Mouse (Mus musculus): Measurements from ENCODE around the gene Uty.

The Uty gene

GRCm38 (mm10) chrY:1245426-1245863 lies at the start of gene Uty:
Gene Uty, minus strand, starts transcription at chrY:1245759.
- DNase-seq: no peak

GRCm38 (mm10) chrY:1293708-1294107 lies 48.1 kb upstream of the Uty start:
- no peak for DNase-seq

GRCm38 (mm10) chrY:1286171-1286795 lies 40.7 kb upstream of the Uty start, which contains the start of gene Ddx3y:
Gene Ddx3y, minus strand, starts transcription at chrY:1286629.
- no peak for DNase-seq

- no peak for DNase-seq
Measured at GRCm38 (mm10) chrY:1285735-1286134, 40.2 kb upstream of the Uty start.

GRCm38 (mm10) chrY:1246117-1246516 lies 558 bp upstream of the Uty start:
- no peak for DNase-seq

- no peak for DNase-seq
Measured at GRCm38 (mm10) chrY:1244940-1245339, 619 bp downstream of the Uty start.

- no peak for DNase-seq
Measured at GRCm38 (mm10) chrY:1244421-1244820, 1.1 kb downstream of the Uty start.

- no peak for DNase-seq
Measured at GRCm38 (mm10) chrY:1220001-1220400, 25.6 kb downstream of the Uty start.

- no peak for DNase-seq
Measured at GRCm38 (mm10) chrY:1178476-1178875, 67.1 kb downstream of the Uty start.

- no peak for DNase-seq
Measured at GRCm38 (mm10) chrY:1163054-1163453, 82.5 kb downstream of the Uty start.

GRCm38 (mm10) chrY:1116153-1116552 lies 129.4 kb downstream of the Uty start:
- DNase-seq: no peak

- DNase-seq: no peak
Measured at GRCm38 (mm10) chrY:1114016-1114415, 131.5 kb downstream of the Uty start.
